Mouse (Mus musculus) limb, embryonic 14.5 days (tissue): ENCODE measurements around the gene 3100002H09Rik. TPM values are rescaled to one million over a fixed set of nuclear protein-coding genes. Genes with fewer than 3 reads are reported as not detected.

Experiments
- ATAC-seq: fragments of 200-750 bp; cut with Nextera tagmentation; 2 replicates; pipeline ENCODE4 v1.8.0; 2017; ENCODE audit warnings: low read depth, moderate number of reproducible peaks, moderate TSS enrichment; ENCODE audit not compliant: low FRiP score
- DNase-seq: peaks from one replicate; pipeline ENCODE4 v3.0.0-alpha.2; 2015; ENCODE audit warnings: low spot score
- H3K27ac ChIP-seq: fragments of 300-500 bp; sonication (generic); replicated peaks from 2 replicates; pipeline ENCODE4 v1.5.1; 2014; ENCODE audit warnings: low read depth, mild to moderate bottlenecking, low read length, moderate library complexity, mixed read lengths
- H3K27me3 ChIP-seq: fragments of 300-500 bp; sonication (generic); 2 replicates; pipeline ENCODE4 v1.6.1; 2014; ENCODE audit warnings: low read length, mixed read lengths; ENCODE audit not compliant: control insufficient read depth, insufficient read depth
- H3K36me3 ChIP-seq: fragments of 300-500 bp; sonication (generic); 2 replicates; pipeline ENCODE4 v1.6.1; 2014; ENCODE audit warnings: mild to moderate bottlenecking, low read length, moderate library complexity, mixed read lengths; ENCODE audit not compliant: control insufficient read depth, insufficient read depth
- H3K4me1 ChIP-seq: fragments of 300-500 bp; sonication (generic); 2 replicates; pipeline ENCODE4 v1.6.1; 2014; ENCODE audit warnings: antibody characterized with exemption, low read length, mixed read lengths; ENCODE audit not compliant: control insufficient read depth, insufficient read depth
- H3K4me2 ChIP-seq: fragments of 300-500 bp; sonication (generic); replicated peaks from 2 replicates; pipeline ENCODE4 v1.6.1; 2014; ENCODE audit warnings: low read depth, mild to moderate bottlenecking, low read length, moderate library complexity; ENCODE audit not compliant: severe bottlenecking
- H3K4me3 ChIP-seq: fragments of 300-500 bp; sonication (generic); replicated peaks from 2 replicates; pipeline ENCODE4 v1.5.1; 2014; ENCODE audit warnings: low read length
- H3K9ac ChIP-seq: fragments of 300-500 bp; sonication (generic); 2 replicates; pipeline ENCODE4 v1.6.1; 2014; ENCODE audit warnings: mild to moderate bottlenecking, low read depth, low read length, moderate library complexity; ENCODE audit not compliant: severe bottlenecking
- H3K9me3 ChIP-seq: fragments of 300-500 bp; sonication (generic); 2 replicates; pipeline ENCODE4 v1.6.1; 2016; ENCODE audit warnings: low read length; ENCODE audit not compliant: control insufficient read depth
- POLR2A ChIP-seq: fragments of 200-500 bp; IDR thresholded peaks from 2 replicates; pipeline ENCODE4 v1.8.0; 2012; ENCODE audit warnings: inconsistent platforms, mild to moderate bottlenecking, moderate library complexity, borderline replicate concordance; ENCODE audit not compliant: insufficient read depth, insufficient read length; ENCODE audit errors: extremely low read depth
- WGBS: fragments of 180-500 bp; shearing (Covaris S2); extraction: QIAGEN DNeasy Blood & Tissue Kit; methylation state at CpG from one replicate; pipeline ENCODE4 v1.1.7; 2014; 5-methylcytosine and 5-hydroxymethylcytosine counted together
- polyA plus RNA-seq, 2 experiments: library from polyadenylated mRNA; depleted of rRNA in 1 of 2; stranded (reverse) in 1 of 2; unstranded in 1 of 2; fragments of >200 nt; fragmentation: Nextera tagmentation in 1 of 2; extraction: Ambion mirVana in 1 of 2; gene quantifications; 2 replicates each; pipeline versions ENCODE4 v1.2.1 to v1.2.3; 2012 to 2014

The 3100002H09Rik gene
- polyA plus RNA-seq, 2 experiments = not detected

DNA sequence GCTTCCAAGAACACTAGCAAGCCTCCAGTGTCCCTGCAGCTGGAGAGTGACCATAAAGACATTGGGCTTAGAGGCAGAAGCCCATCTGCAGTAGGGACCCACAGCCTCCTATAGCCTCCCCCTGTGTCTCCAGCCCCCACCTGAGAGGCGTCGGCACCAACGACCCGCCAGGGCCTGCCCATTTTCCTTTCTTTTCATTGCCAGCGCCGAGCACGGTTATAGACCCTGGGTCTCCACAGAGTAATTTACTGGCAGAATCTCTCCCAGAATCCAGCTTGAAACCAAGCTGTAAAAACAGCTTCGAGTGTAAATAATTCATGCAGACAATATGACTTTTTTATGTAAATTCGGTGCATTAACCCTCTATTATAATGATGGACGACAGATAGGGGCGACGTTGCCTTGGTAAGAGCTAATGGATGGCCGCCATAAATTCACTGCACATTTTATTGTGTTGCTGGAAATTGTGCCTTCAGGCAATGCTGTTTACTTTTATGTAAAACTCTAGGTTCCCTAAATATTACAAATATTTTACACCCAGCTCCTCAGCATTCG, 4.9 kb upstream of the 3100002H09Rik start:
- Histone ChIP-seq H3K9me3 (no peaks in the 10 kb centered on the region), H3K9ac (no peak overlapping the region), H3K4me3 (no peak overlapping the region), H3K27me3 (no peaks in the 10 kb centered on the region), H3K36me3 (no peaks in the 10 kb centered on the region), H3K4me2 (no peak overlapping the region), H3K4me1 (no peaks in the 10 kb centered on the region), H3K27ac (no peak overlapping the region)
- DNase-seq = peak; percentile 19
- TF ChIP-seq POLR2A = no peak
- ATAC-seq = no peak
- 14% methylated on average over 14 of the region's 14 CpGs for WGBS

DNA sequence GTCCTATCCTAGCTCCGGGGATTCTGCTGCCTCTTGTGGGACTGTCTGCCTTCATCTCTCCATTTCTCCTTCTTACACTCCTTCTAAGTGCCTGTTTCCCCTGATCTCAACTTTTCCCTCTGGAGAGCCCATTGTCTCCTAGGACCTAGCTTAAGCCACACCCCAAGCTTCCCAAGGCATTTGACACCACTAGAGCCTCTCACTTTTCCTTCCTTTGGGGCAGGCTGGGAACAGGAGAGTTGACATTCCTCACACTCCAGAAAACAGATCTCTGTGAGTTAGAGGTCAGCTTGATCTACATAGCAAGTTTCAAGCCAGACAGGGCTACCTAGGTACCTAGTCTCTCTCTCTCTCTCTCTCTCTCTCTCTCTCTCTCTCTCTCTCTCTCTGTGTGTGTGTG, 3.6 kb upstream of the 3100002H09Rik start:
- DNase-seq (no peak), ATAC-seq (no peak)
- H3K36me3 ChIP-seq = no peaks in the 10 kb centered on the region
- H3K4me3 ChIP-seq = no peak overlapping the region
- no peaks in the 10 kb centered on the region for H3K4me1 ChIP-seq
- H3K27ac ChIP-seq = no peak overlapping the region
- no peak for TF ChIP-seq POLR2A
- no peaks in the 10 kb centered on the region for H3K27me3 ChIP-seq
- WGBS = 0% methylated on average over 1 of the region's 1 CpGs
- no peaks in the 10 kb centered on the region for H3K9me3 ChIP-seq
- no peak overlapping the region for H3K4me2 ChIP-seq
- no peak overlapping the region for H3K9ac ChIP-seq

- no peak for DNase-seq
- WGBS = 68% methylated on average over 4 of the region's 4 CpGs
- ATAC-seq = no peak
Observed at GRCm38 (mm10) chr4:124611768-124612167, 1.2 kb upstream of the 3100002H09Rik start.

GRCm38 (mm10) chr4:124610066-124610465, 537 bp downstream of the 3100002H09Rik start:
- Histone ChIP-seq H3K4me1 (no peaks in the 10 kb centered on the region), H3K4me2 (no peak overlapping the region), H3K27me3 (no peaks in the 10 kb centered on the region), H3K9ac (no peak overlapping the region), H3K4me3 (no peak overlapping the region), H3K27ac (no peak overlapping the region), H3K36me3 (no peaks in the 10 kb centered on the region), H3K9me3 (no peaks in the 10 kb centered on the region)
- DNase-seq = no peak
- no peak for ATAC-seq
- 64% methylated on average over 2 of the region's 2 CpGs for WGBS
- no peak for TF ChIP-seq POLR2A

More at GRCm38 (mm10) chr4:124611768-124612167, 1.2 kb upstream of the 3100002H09Rik start:
- Histone ChIP-seq H3K4me1 (no peaks in the 10 kb centered on the region), H3K4me3 (no peak overlapping the region), H3K27me3 (no peaks in the 10 kb centered on the region), H3K36me3 (no peaks in the 10 kb centered on the region), H3K27ac (no peak overlapping the region), H3K9me3 (no peaks in the 10 kb centered on the region), H3K9ac (no peak overlapping the region), H3K4me2 (no peak overlapping the region)
- TF ChIP-seq POLR2A = no peak

DNA sequence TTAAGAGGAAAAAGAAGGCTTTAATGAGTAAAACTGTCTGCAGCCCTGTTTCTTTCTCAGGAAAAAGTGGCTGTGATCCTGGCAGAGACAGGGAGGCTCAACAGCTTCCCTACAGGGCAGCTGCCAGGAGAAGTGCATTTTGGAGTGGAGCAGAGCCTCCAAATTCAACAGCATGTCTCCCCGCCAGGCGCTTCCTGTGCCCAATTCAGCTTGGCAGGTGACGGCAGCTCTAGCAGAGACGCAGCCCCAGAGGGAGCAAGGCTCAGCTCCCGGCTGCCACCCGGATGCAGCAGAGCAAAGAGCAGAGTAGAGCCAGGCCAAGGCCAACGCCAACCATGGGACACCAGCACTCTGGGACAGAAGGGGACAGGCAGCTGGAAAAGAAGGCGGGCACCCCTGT, 3.4 kb downstream of the 3100002H09Rik start:
- DNase-seq = no peak
- Histone ChIP-seq H3K27ac (no peak overlapping the region), H3K4me1 (no peaks in the 10 kb centered on the region), H3K4me2 (no peak overlapping the region), H3K36me3 (no peaks in the 10 kb centered on the region), H3K27me3 (peaks cover 9% of the 10 kb centered on the region; the same call in 1 of the 2 replicates), H3K9ac (no peak overlapping the region), H3K9me3 (no peaks in the 10 kb centered on the region), H3K4me3 (no peak overlapping the region)
- no peak for TF ChIP-seq POLR2A
- WGBS = 53% methylated on average over 8 of the region's 8 CpGs
- no peak for ATAC-seq

DNA sequence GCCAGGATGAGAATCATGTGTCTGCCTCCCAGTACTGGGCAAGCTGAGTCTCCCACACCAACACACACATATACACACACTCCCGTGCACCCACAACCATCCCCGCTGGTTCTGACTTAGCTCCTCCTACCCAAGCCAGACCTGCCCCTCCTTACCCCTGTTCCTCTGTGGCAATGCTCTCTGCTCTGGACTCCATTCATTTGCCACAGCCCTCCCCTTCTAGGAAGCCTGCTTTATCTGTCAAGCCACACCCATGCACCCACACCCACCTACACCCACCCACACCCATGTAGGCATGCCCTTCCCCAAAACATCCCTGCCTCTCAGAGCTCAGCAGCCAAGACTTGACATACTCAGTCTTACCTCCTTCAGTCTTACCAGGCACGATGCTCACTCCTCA, 4.4 kb downstream of the 3100002H09Rik start:
- H3K27me3 ChIP-seq = peaks cover 9% of the 10 kb centered on the region; the same call in 1 of the 2 replicates
- ATAC-seq = no peak

More for the DNA sequence above, 4.4 kb downstream of the 3100002H09Rik start:
- Histone ChIP-seq H3K4me2 (no peak overlapping the region), H3K36me3 (no peaks in the 10 kb centered on the region), H3K9ac (no peak overlapping the region), H3K4me3 (no peak overlapping the region), H3K27ac (no peak overlapping the region), H3K9me3 (no peaks in the 10 kb centered on the region), H3K4me1 (no peaks in the 10 kb centered on the region)
- TF ChIP-seq POLR2A = no peak
- 78% methylated on average over 3 of the region's 3 CpGs for WGBS
- no peak for DNase-seq
